Mouse (Mus musculus) erythroblast, embryonic 14.5 days (primary cell): ENCODE measurements around the gene Emb.

Experiments used
- GATA1 ChIP-seq: IDR thresholded peaks from 2 replicates; pipeline ENCODE4 v1.6.1; 2012; ENCODE audit warnings: low read length, inconsistent platforms, mixed read lengths
- TAL1 ChIP-seq: IDR thresholded peaks from 3 replicates; pipeline ENCODE4 v1.6.1; 2012; ENCODE audit warnings: low read length, inconsistent platforms, mixed read lengths

- TF ChIP-seq TAL1 (no peak), GATA1 (no peak)
Measured at GRCm38 (mm10) chr13:117211386-117211875, 3.1 kb downstream of the Emb start.
